Mouse (Mus musculus) liver, postnatal 0 days (tissue): ENCODE measurements around the gene Pdx1. TPM values are rescaled to one million over a fixed set of nuclear protein-coding genes. Genes with fewer than 3 reads are reported as not detected.

ENCODE experiments used
- ATAC-seq: fragments of 200-750 bp; cut with Nextera tagmentation; 2 replicates; pipeline ENCODE4 v1.8.0; 2017; ENCODE audit warnings: mild to moderate bottlenecking, moderate library complexity
- DNase-seq: peaks from one replicate; pipeline ENCODE4 v3.0.0-alpha.2; 2016
- H3K27ac ChIP-seq: fragments of 300-500 bp; sonication (generic); 2 replicates; pipeline ENCODE4 v1.5.1; 2014; ENCODE audit warnings: antibody characterized with exemption, moderate library complexity, mild to moderate bottlenecking, low read depth
- H3K27me3 ChIP-seq: fragments of 300-500 bp; sonication (generic); 2 replicates; pipeline ENCODE4 v1.6.1; 2014; ENCODE audit warnings: low read length, control low read depth, mixed read lengths; ENCODE audit not compliant: insufficient read depth
- H3K36me3 ChIP-seq: fragments of 300-500 bp; sonication (generic); replicated peaks from 2 replicates; pipeline ENCODE4 v1.6.1; 2014; ENCODE audit warnings: mild to moderate bottlenecking, control low read depth, low read length, moderate library complexity, mixed read lengths; ENCODE audit not compliant: insufficient read depth
- H3K4me1 ChIP-seq: fragments of 300-500 bp; sonication (generic); 2 replicates; pipeline ENCODE4 v1.6.1; 2014; ENCODE audit warnings: antibody characterized with exemption, mild to moderate bottlenecking, control low read depth; ENCODE audit not compliant: insufficient read depth
- H3K4me2 ChIP-seq: fragments of 300-500 bp; sonication (generic); 2 replicates; pipeline ENCODE4 v1.6.1; 2014; ENCODE audit warnings: low read depth, mild to moderate bottlenecking, low read length, moderate library complexity, mixed read lengths
- H3K4me3 ChIP-seq: fragments of 300-500 bp; sonication (generic); 2 replicates; pipeline ENCODE4 v1.5.1; 2014; ENCODE audit warnings: low read depth, low read length
- H3K9ac ChIP-seq: fragments of 300-500 bp; sonication (generic); replicated peaks from 2 replicates; pipeline ENCODE4 v1.6.1; 2014; ENCODE audit warnings: mild to moderate bottlenecking, moderate library complexity
- H3K9me3 ChIP-seq: fragments of 300-500 bp; sonication (generic); 2 replicates; pipeline ENCODE4 v1.6.1; 2016; ENCODE audit warnings: mild to moderate bottlenecking, control low read depth, low read length, mixed read lengths
- CTCF ChIP-seq: sonication (generic); IDR thresholded peaks from 2 replicates; pipeline ENCODE4 v1.5.1; 2016; ENCODE audit warnings: antibody characterized with exemption, low read depth
- EP300 ChIP-seq: IDR thresholded peaks from 2 replicates; pipeline ENCODE4 v1.6.1; 2016; ENCODE audit warnings: antibody characterized with exemption, low read depth, mild to moderate bottlenecking
- WGBS: fragments of 180-500 bp; shearing (Covaris S2); extraction: QIAGEN DNeasy Blood & Tissue Kit; methylation state at CpG from one replicate; pipeline ENCODE4 v1.1.7; 2014; ENCODE audit not compliant: insufficient replicate concordance; 5-methylcytosine and 5-hydroxymethylcytosine counted together
- polyA plus RNA-seq: library from polyadenylated mRNA; unstranded; fragments of >200 nt; fragmentation: Nextera tagmentation; extraction: Ambion mirVana; gene quantifications from 2 replicates; pipeline ENCODE4 v1.2.1, GENCODE M21; 2015

The Pdx1 gene
- polyA plus RNA-seq, 1 experiment from 2014 or later, result not detected

DNA sequence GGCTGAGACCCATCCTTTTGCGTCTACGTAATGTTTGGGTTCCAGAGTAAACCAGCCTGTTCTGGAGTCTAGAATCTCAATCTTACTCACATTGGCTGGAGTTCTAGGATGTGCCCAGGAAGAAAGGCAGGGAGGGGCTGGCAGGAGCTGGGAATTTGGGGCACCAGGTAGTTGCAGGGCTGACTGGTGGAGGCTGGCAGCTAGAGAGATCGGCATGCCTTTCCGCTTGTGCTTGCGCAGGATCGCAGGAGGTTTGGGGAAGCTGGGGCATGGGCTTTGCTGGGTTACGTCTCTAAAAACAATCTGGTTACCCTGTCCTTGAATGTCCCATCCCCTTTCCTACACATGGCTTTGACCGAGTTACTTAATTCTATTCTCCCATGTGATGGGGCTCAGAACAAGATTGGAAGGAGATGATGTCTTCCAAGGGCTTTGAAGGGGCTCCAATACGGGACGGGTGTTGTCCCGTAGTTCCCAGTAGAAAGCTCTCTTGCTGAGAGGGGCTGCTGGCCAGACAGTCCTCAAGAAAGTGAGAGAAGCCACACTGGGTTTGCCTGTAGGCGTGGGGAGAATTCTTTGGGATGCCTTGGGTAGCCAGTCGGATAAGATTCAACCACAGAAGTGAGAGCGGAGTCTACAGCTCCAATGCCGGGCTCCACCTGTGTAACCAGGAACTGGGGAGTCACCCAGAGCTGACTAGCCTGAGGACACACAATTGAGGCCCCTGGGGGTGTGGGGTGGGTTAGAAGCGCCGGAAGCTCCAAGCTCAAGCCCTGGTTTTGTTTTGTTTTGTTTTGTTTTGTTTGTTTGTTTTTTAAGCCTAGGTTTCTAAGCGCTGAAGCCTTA lies 7.2 kb downstream of the Pdx1 start:
- H3K9ac ChIP-seq, result no peak overlapping the region
- H3K27ac ChIP-seq, result no peak overlapping the region
- H3K4me1 ChIP-seq, result no peaks in the 10 kb centered on the region
- WGBS, result 5% methylated on average over 18 of the region's 18 CpGs
- no peaks in the 10 kb centered on the region for H3K9me3 ChIP-seq
- H3K36me3 ChIP-seq, result no peaks in the 10 kb centered on the region
- H3K4me2 ChIP-seq, result no peak overlapping the region
- TF ChIP-seq EP300 (no peak), CTCF (no peak)
- H3K4me3 ChIP-seq, result no peak overlapping the region
- DNase-seq (no peak), ATAC-seq (no peak)
- H3K27me3 ChIP-seq, result peaks cover 85% of the 10 kb centered on the region

GRCm38 (mm10) chr5:147277547-147277925 lies 7.8 kb downstream of the Pdx1 start:
- Histone ChIP-seq H3K4me3 (no peak overlapping the region), H3K9me3 (no peaks in the 10 kb centered on the region), H3K36me3 (no peaks in the 10 kb centered on the region), H3K4me2 (no peak overlapping the region), H3K27me3 (peaks cover 79% of the 10 kb centered on the region), H3K4me1 (no peaks in the 10 kb centered on the region), H3K9ac (no peak overlapping the region), H3K27ac (no peak overlapping the region)
- TF ChIP-seq EP300, result no peak
- no peak for TF ChIP-seq CTCF
- WGBS, result 2% methylated on average over 13 of the region's 13 CpGs
- DNase-seq (no peak), ATAC-seq (no peak)

DNA sequence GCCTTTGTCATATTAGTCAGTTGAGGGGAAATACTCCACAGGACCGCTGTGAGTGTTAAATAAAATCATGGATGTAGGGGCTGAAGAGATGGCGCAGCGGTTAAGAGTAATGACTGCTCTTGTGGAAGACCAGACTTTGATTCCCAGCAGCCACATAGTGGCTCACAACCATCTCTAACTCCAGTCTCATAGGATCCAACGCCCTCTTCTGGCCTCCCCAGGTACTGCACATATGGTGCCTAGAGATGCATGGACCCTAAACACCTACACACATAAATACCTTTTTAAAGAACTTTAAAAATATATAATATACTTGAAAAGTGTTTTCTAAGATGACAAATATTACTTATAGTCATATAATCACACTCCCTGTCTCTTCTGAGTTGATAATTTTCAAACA lies 14.6 kb downstream of the Pdx1 start:
- DNase-seq (no peak), ATAC-seq (no peak)
- Histone ChIP-seq H3K9me3 (no peaks in the 10 kb centered on the region), H3K4me3 (no peak overlapping the region), H3K4me1 (no peaks in the 10 kb centered on the region), H3K27me3 (peaks cover 15% of the 10 kb centered on the region; the same call in 1 of the 2 replicates), H3K27ac (no peak overlapping the region), H3K4me2 (no peak overlapping the region), H3K9ac (no peak overlapping the region), H3K36me3 (no peaks in the 10 kb centered on the region)
- TF ChIP-seq CTCF, result peak; percentile 44
- no peak for TF ChIP-seq EP300
- 69% methylated on average over 4 of the region's 4 CpGs for WGBS

GRCm38 (mm10) chr5:147291764-147292505 lies 22.2 kb downstream of the Pdx1 start:
- Histone ChIP-seq H3K9ac (no peak overlapping the region), H3K36me3 (no peaks in the 10 kb centered on the region), H3K27me3 (peaks cover 13% of the 10 kb centered on the region), H3K4me3 (no peak overlapping the region), H3K4me1 (peaks cover 4% of the 10 kb centered on the region), H3K27ac (no peak overlapping the region), H3K4me2 (peak overlapping the region; percentile 38; the same call in 1 of the 2 replicates), H3K9me3 (no peaks in the 10 kb centered on the region)
- TF ChIP-seq EP300 (no peak), CTCF (no peak)
- WGBS, result 9% methylated on average over 16 of the region's 16 CpGs
- DNase-seq, result no peak
- no peak for ATAC-seq

GRCm38 (mm10) chr5:147292506-147293120 lies 22.9 kb downstream of the Pdx1 start:
- Histone ChIP-seq H3K9me3 (no peaks in the 10 kb centered on the region), H3K4me2 (peak overlapping the region; percentile 38; the same call in 1 of the 2 replicates), H3K4me3 (no peak overlapping the region), H3K27ac (no peak overlapping the region), H3K4me1 (peaks cover 4% of the 10 kb centered on the region), H3K27me3 (peaks cover 13% of the 10 kb centered on the region), H3K36me3 (no peaks in the 10 kb centered on the region), H3K9ac (no peak overlapping the region)
- TF ChIP-seq CTCF, result no peak
- TF ChIP-seq EP300, result no peak
- DNase-seq, result peak; percentile 12
- peak; percentile 12; the same call in 1 of the 2 replicates for ATAC-seq
- 24% methylated on average over 13 of the region's 13 CpGs for WGBS

DNA sequence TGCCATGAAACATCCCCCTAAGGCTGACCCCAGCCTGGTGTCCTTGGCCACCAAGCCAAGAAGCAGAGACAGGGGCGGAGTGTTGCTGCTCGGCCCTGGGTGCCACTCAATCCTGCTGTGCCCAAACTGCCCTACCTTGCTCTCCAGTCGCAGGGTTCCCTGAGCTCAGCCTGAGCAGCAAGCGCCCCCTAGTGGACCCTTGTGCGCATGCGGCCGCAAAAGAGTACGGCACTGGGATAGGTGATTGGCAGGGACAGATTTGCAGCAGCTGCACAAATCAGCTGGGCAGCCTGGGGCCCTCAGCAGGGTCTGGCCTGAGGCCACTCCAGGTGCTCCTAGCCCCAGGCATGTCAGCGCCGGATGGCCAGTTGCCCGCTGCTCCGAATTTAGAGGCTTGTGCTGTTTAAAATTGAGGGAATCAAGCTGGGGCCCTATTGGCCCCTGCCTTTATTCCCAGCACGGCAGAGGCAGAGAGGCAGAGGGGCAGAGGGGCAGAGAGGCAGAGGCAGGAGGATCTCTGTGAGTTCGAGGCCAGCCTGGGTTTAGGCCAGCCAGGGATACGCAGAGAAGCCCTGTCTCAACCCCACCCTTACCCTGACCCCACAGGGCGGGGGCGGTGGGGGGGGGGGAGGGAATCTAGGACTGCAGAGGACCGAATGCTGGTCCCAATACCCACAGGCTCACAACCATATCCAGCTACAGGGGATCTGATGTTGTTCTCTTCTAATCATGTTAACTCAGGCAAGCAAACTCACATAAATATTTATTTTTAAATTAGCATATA lies 23.6 kb downstream of the Pdx1 start:
- peaks cover 19% of the 10 kb centered on the region for H3K27me3 ChIP-seq
- H3K4me1 ChIP-seq, result peaks cover 4% of the 10 kb centered on the region
- TF ChIP-seq EP300, result no peak
- peak; percentile 96 for TF ChIP-seq CTCF
- H3K36me3 ChIP-seq, result no peaks in the 10 kb centered on the region
- no peaks in the 10 kb centered on the region for H3K9me3 ChIP-seq
- H3K9ac ChIP-seq, result no peak overlapping the region
- no peak overlapping the region for H3K4me3 ChIP-seq
- ATAC-seq (peak; percentile 85), DNase-seq (peak; percentile 88)
- H3K27ac ChIP-seq, result no peak overlapping the region
- WGBS, result 18% methylated on average over 18 of the region's 18 CpGs
- no peak overlapping the region for H3K4me2 ChIP-seq
